Mouse (Mus musculus): ENCODE results near the gene Trim39.

Gene Trim39

GRCm38 (mm10) chr17:36271586-36272256, at the start of gene Trim39:
Trim39 (minus strand) TSS chr17:36272247.
- DNase-seq (ENCODE audit: low spot score): no peak

- no peak for DNase-seq (ENCODE audit: low spot score)
Observed at GRCm38 (mm10) chr17:36315689-36316253, 43.7 kb upstream of the Trim39 start.

DNA sequence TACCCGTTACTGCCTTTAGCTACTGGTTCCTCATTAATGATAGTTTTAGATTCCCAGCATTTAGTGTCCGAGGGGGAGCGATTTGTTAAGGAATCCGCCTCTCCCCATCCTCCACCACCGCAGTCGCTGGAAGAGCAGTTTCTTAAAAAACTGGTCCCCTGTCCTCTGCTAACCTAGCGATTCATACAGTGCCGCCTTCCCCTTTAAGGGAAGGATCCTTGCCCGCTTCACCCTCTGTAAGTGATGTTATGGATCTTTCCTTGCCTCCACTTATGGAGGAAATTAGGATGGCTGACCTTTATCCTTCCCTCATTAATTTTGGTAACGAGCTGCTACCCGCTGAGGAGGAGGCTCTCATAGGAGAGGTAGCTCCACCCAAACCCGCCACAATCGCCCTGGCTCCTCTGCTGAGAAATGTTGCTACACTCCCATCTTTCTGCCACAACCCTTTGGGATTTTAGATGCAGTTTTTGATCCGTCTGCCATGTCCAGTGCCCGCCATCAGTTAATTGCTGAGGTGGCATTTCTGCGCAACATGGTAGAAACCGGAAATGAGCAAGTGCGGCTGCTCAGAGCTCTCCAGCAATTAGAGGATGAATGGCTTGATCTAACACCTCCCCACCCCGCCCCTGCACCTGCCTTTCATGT, 43.1 kb upstream of the Trim39 start:
- DNase-seq (ENCODE audit: low spot score): peak; percentile 40

- DNase-seq (ENCODE audit: low spot score): no peak
Observed at GRCm38 (mm10) chr17:36314511-36314910, 42.5 kb upstream of the Trim39 start.

- no peak for DNase-seq (ENCODE audit: low spot score)
Observed at GRCm38 (mm10) chr17:36309293-36309692, 37.2 kb upstream of the Trim39 start.

GRCm38 (mm10) chr17:36308855-36309254, 36.8 kb upstream of the Trim39 start:
- peak; percentile 71 for DNase-seq (ENCODE audit: low spot score)

DNA sequence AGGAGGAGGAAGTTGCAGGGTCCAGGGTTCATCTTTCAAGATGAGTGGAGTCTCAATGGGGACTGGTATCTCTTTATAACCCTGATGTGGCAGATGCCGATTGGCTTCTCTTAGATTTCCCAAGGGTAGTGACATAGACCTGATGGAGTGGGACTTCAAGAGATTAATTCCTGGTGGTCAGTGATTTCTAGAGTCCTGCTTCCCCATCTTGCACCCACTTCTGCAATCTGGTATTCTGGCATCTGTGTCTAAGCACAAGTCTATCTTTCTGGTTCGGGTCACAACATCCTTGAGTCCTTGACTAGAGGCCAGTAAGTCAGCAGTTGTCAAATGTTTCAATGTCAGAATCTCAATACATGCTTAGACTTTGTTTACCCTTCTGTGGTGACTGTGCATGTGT, 14.3 kb upstream of the Trim39 start, which contains the start of gene H2-M10.2:
H2-M10.2 (minus strand) TSS at position 101 of the 400 bp plus-strand sequence.
- DNase-seq (ENCODE audit: low spot score): no peak

- DNase-seq (ENCODE audit: low spot score): peak; percentile 7
Observed at GRCm38 (mm10) chr17:36281521-36282245, 9.6 kb upstream of the Trim39 start.

DNA sequence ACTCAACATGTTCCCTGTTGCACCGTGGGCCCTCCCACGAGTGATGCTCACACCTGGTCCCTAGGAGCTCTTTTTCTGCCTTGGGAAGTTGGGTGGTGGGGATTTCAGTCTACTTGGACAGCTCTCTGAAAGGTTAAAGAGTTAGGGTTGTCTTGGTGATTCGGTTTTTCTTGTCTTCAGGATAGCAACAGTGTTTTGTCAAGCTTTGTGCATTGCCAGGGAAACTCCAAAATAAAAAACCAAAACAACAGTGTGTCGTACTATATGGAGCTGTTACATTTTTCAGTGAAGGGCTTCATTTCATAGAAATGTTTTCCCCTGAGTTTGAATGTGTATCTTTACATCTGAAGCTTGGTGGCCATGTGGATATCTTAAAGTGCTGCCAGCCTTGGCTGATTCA, 2.7 kb upstream of the Trim39 start:
- DNase-seq (ENCODE audit: low spot score): no peak

DNA sequence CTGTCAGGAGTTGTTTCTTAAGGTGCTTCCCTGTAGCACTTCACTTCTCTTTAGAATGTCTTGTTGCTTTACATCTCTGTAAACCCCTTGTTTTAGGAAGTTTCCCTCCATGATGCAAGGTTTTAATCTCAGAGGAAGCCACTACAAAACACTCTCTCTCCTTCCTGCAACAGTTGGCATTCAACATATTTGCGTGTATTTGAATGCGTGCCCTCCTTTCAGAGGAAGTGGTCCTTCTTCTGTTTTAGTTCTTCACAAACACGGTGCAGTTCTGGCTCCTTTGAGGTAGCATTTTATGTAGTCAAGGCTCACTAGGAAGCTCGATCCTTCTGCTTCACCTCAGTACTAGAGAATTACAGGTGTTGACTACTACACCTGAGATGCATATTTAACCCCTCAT, 1.7 kb upstream of the Trim39 start:
- DNase-seq (ENCODE audit: low spot score): no peak

- no peak for DNase-seq (ENCODE audit: low spot score)
Observed at GRCm38 (mm10) chr17:36272643-36273366, 758 bp upstream of the Trim39 start.

GRCm38 (mm10) chr17:36270956-36271585, 976 bp downstream of the Trim39 start:
- peak; percentile 91 for DNase-seq (ENCODE audit: low spot score)

DNA sequence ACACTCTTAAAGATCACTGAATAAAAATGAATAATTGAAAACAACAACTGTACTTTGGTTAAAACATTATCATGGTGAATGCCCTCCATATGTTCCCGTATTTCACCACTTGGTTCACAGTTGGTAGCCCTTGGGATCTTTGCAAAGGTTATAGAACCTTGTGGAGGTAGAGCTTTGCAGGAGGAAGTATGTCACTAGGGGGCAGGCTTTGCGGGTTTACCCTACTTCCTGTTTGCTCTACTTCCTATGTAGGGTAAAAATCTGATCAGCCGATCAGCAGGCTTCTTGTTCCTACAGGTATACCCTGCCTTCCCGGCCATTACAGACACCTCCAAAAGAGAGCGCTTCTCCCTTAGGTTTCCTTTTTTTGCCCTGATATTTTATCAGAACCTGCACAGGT, 6.2 kb downstream of the Trim39 start:
- no peak for DNase-seq (ENCODE audit: low spot score)

DNA sequence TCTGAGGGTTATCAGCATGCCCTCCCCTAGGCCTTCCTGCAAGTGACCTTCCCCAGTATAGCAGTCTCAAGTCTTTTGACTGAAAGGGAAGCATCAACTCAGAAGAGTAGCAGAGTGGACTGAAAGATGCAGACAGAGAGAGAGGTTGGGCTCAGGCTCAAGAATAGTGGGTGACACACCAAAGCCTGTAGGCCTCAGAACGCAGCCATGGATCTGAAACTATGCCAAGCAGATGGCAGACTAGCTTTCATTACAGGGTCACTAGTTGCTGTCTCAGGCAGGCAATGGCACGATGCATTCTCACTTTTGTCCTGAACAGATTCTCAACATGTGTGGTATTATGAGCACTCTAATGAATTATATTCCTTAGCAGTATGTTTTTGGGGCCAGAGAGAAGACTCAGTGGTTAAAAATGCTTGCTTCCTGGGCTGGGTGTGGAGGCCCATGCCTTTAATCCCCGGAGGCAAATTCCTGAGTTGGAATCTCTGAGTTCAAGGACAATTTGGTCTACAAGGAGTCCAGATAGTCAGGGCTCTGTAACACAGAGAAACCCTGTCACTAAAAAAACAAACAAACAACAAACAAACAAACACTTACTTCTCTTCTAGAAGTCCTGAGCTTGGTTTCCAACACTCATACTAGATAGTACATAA, 7.6 kb downstream of the Trim39 start:
- DNase-seq (ENCODE audit: low spot score): no peak

DNA sequence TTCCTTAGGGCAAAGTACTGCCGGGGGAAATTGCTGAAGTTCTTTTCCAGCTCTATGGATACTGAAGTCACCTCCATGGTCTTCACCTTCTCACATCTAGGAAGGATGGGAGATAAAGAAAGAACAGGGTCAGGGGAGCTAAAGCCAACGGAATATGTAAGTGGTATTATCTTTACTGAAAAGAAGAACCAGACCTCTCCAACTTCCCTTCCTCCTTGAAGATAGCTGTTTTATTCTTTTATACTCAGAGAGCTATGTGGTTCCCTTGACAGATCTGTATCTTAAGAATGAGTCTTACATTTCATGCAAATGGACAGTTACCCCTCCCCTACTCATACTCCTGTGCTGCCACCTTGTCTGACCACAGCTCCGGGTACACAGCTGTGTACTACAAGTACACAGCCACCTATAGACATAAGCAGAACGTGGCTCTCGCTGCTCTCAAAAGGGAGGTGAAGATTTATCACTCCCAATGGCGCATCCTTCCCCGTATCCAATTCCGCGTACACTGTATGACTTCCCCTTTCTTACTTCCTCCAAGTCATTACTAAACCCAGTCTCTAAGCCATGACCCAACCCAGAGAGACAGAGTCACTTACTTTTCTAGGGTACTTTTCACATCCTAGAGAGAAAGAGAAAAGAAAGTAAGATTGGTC, 10.4 kb downstream of the Trim39 start:
- DNase-seq (ENCODE audit: low spot score): no peak

DNA sequence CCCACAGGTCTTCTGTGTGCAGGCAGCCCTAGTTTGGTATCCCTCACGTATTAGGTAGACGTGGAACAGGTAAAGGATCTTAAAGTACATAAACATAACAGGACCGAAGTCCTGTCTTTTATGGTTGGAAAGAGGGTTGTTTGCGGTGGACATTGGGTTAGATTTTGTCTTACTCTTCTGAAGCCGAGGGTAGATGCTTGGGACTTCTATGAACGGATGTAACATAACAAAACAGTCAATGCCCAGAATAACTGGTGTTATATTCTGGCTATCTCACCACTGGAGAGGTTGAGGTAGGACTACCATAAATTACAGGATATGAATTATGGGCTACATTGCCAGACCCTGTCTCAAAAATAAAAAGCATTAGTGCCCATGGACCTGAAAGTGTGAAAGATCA, 14.1 kb downstream of the Trim39 start, which contains the start of gene Rpp21:
Rpp21 (minus strand) TSS at position 101 of the 400 bp plus-strand sequence.
- DNase-seq (ENCODE audit: low spot score): no peak

GRCm38 (mm10) chr17:36257241-36257947, 14.7 kb downstream of the Trim39 start:
- peak; percentile 78 for DNase-seq (ENCODE audit: low spot score)

DNA sequence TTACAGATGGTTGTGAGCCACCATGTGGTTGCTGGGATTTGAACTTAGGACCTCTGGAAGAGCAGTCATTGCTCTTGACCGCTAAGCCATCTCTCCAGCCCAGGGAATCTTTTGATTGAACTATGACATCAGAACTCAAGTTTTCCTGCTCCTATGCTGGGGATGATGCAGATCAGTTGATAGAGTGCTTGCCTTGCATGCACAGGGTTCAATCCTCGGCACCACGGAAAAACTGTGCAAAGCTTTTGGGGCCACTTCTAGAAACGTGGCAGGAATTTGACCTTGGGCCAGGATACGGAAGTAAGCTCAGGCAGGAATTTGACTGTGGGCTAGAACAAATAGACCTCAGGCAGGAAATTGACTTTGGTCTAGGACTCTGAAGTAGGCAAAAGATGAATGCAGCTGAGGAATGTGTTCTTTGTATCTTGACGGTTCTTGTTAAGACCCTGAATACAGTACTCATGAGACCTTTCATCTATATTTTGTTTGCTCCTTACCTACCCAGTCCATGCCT, 18.9 kb downstream of the Trim39 start:
- DNase-seq (ENCODE audit: low spot score): no peak

DNA sequence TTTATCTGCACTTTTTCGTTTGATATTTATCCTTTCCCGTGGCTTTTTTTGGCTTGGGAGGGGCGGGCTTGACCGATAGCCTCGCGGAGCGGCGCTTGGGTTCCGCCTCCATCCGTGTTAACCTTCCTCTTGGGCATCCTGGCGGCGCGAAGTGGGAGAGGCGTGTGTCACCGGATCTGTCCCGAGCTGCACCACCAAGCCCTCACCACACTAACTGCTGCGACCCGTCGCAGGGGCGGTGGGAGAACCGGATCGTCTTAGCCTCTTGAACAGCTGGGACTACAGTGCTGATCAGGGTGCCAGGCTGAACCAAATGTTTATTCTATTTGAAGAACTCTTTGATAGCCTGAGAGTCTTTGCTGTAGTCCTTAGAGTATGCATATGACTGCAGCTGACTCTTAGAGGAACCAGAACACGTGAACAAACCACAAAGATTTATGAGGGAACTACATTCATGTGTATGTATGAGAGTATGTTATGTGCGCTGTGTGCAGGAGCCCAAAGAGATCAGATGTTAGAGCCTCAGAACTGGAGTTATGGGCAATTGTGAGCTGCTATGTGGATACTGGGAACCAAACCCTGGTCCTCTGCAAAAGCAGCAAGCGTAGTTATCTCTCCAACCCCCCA, 19.7 kb downstream of the Trim39 start:
- no peak for DNase-seq (ENCODE audit: low spot score)

All from testis, postnatal 10 days (tissue).